Mouse (Mus musculus) erythroblast, embryonic 14.5 days (primary cell): ENCODE results near the gene Cabcoco1.

ENCODE experiments used
- GATA1 ChIP-seq: IDR thresholded peaks from 2 replicates; pipeline ENCODE4 v1.6.1; 2012; ENCODE audit warnings: low read length, inconsistent platforms, mixed read lengths
- TAL1 ChIP-seq: IDR thresholded peaks from 3 replicates; pipeline ENCODE4 v1.6.1; 2012; ENCODE audit warnings: low read length, inconsistent platforms, mixed read lengths

DNA sequence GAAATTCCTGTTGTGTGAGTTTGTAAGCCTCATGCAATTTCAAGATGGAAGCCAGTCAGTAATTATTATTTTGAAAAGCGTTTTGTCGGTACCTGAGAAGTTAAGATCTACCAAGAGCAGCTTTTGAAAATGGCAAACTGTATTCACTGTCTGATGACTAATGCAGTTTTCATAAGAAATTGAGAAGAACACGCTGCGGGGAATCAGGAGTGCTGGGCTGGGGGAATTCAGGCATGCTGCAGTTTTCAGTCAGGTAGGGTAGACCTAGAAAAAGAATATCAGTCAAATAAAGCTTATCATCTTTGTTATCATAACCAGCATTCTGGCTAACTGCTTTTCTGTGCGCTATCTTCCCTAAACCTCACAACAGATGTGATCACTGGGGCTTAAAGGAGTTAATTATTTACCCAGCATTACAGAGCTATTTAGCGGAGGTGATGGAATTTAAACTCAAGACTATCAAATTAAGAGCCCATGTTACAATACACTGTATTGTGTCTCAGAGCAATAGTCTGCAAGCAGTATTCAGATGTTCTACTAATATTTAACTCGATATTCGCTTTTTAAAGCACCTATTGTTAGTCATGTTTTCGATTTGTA is 9.1 kb upstream of the Cabcoco1 start:
- TF ChIP-seq GATA1 (no peak), TAL1 (no peak)
